25 mouse cellular contexts compared by ENCODE assay signal in genomic region chr4:107387465-107387864, GRCm38 (mm10). TPM values are rescaled to one million over a fixed set of nuclear protein-coding genes. Genes with fewer than 3 reads are reported as not detected.
A peak's percentile ranks its signal among the peaks of the same experiment; 100 is the strongest.
DNase-seq lines count a peak whose midpoint lies in the region; ATAC-seq lines count a peak whose summit lies in the region.
"Had no signal": no experiment of that assay in that cellular context is flagged by ENCODE, and none has a peak within 500 bp of the region (broad histone marks: within the 10 kb centered on the region; RNA-seq: fewer than 3 reads in every experiment).

No protein-coding gene starts in this region.

- no peaks in the 10 kb centered on the region for H3K9me3 ChIP-seq in hindbrain, embryonic 16.5 days (ENCODE audit: control insufficient read depth, low read length)
- no peaks in the 10 kb centered on the region for H3K9me3 ChIP-seq in hindbrain, embryonic 11.5 days (ENCODE audit: control insufficient read depth, low read length)
- H3K9me3 ChIP-seq in forebrain, embryonic 16.5 days (ENCODE audit: control insufficient read depth, low read length): no peaks in the 10 kb centered on the region
- H3K9me3 ChIP-seq: embryonic facial prominence, embryonic 10.5 days; embryonic facial prominence, embryonic 15.5 days; G1E; hindbrain, embryonic 13.5 days; neural tube, embryonic 12.5 days had no signal

- intact Hi-C loops in left cerebral cortex, postnatal 4 days (cut with DNase I): loop anchor here (10.0 kb wide), 1 partner anchor 267 kb away; no protein-coding TSS in a partner anchor

- no peaks in the 10 kb centered on the region for H3K27me3 ChIP-seq in hindbrain, embryonic 16.5 days (replicated peaks; ENCODE audit: control insufficient read depth, insufficient read depth, low read length)
- no peaks in the 10 kb centered on the region for H3K27me3 ChIP-seq in hindbrain, embryonic 11.5 days (ENCODE audit: control insufficient read depth, insufficient read depth, low read length)
- no peaks in the 10 kb centered on the region for H3K27me3 ChIP-seq in forebrain, embryonic 16.5 days (replicated peaks; ENCODE audit: control insufficient read depth, insufficient read depth, low read length)
- H3K27me3 ChIP-seq: embryonic facial prominence, embryonic 15.5 days; hindbrain, embryonic 13.5 days; neural tube, embryonic 12.5 days had no signal

- no peak overlapping the region for H3K4me3 ChIP-seq in hindbrain, embryonic 16.5 days (ENCODE audit: low read length)
- H3K4me3 ChIP-seq in hindbrain, embryonic 11.5 days (ENCODE audit: low read depth, low read length): no peak overlapping the region
- no peak overlapping the region for H3K4me3 ChIP-seq in forebrain, embryonic 16.5 days (replicated peaks; ENCODE audit: low read length)
- H3K4me3 ChIP-seq: embryonic facial prominence, embryonic 10.5 days; embryonic facial prominence, embryonic 15.5 days; hindbrain, embryonic 13.5 days; myocyte; neural tube, embryonic 12.5 days had no signal

- 72% methylated on average over 8 of the region's 8 CpGs for WGBS in hindbrain, embryonic 16.5 days
- WGBS in hindbrain, embryonic 11.5 days: 94% methylated on average over 8 of the region's 8 CpGs
- WGBS in forebrain, embryonic 16.5 days: 63% methylated on average over 8 of the region's 8 CpGs

- ATAC-seq in hindbrain, embryonic 16.5 days: peak; percentile 42; the same call in 1 of the 2 replicates
- ATAC-seq in hindbrain, embryonic 11.5 days (ENCODE audit: low FRiP score): no peak
- ATAC-seq in forebrain, embryonic 16.5 days: peak; percentile 59
- ATAC-seq: midbrain, embryonic 16.5 days had no signal

- H3K4me1 ChIP-seq in hindbrain, embryonic 16.5 days (ENCODE audit: control insufficient read depth, insufficient read depth, low read depth, low read length): no peaks in the 10 kb centered on the region; the same call in 1 of the 2 replicates
- no peaks in the 10 kb centered on the region for H3K4me1 ChIP-seq in hindbrain, embryonic 11.5 days (replicated peaks; ENCODE audit: control insufficient read depth, insufficient read depth, low read length)
- 0 out of 2 replicates have a peak, but pooled peaks cover 5% of the 10 kb centered on the region for H3K4me1 ChIP-seq in forebrain, embryonic 16.5 days (replicated peaks; ENCODE audit: control insufficient read depth, insufficient read depth, low read length)
- H3K4me1 ChIP-seq: embryonic facial prominence, embryonic 10.5 days; embryonic facial prominence, embryonic 15.5 days; hindbrain, embryonic 13.5 days; neural tube, embryonic 12.5 days had no signal

- no peak overlapping the region; the same call in 1 of the 2 replicates for H3K9ac ChIP-seq in hindbrain, embryonic 16.5 days (ENCODE audit: low read depth, low read length)
- no peak overlapping the region for H3K9ac ChIP-seq in hindbrain, embryonic 11.5 days (ENCODE audit: low read depth, low read length)
- no peak overlapping the region for H3K9ac ChIP-seq in forebrain, embryonic 16.5 days (replicated peaks; ENCODE audit: low read depth, low read length)
- H3K9ac ChIP-seq: embryonic facial prominence, embryonic 15.5 days; hindbrain, embryonic 13.5 days; liver, embryonic 14.5 days; neural tube, embryonic 12.5 days had no signal

- peak overlapping the region; percentile 39; the same call in 1 of the 2 replicates for H3K27ac ChIP-seq in hindbrain, embryonic 16.5 days (ENCODE audit: low read depth, low read length)
- H3K27ac ChIP-seq in hindbrain, embryonic 11.5 days (ENCODE audit: low read depth, low read length): no peak overlapping the region
- H3K27ac ChIP-seq in forebrain, embryonic 16.5 days (ENCODE audit: low read length): peak overlapping the region; percentile 58; the same call in 1 of the 2 replicates
- H3K27ac ChIP-seq: embryonic facial prominence, embryonic 10.5 days; embryonic facial prominence, embryonic 15.5 days; hindbrain, embryonic 13.5 days; liver, embryonic 14.5 days; macrophage; neural tube, embryonic 12.5 days had no signal

- peak; percentile 34 to 45 for DNase-seq in cerebellum, postnatal 10 days
- no peak for DNase-seq in cerebellum, adult 8-10 months
- no peak for DNase-seq in hindbrain, embryonic 11.5 days (ENCODE audit: low spot score)
- DNase-seq in left cerebral cortex, postnatal 4 days: peak; percentile 7
- DNase-seq in left cerebral cortex, adult 11 months (ENCODE audit: low spot score): no peak
- no peak for DNase-seq in heart, adult 18-20 months
- DNase-seq: adrenal gland, adult 8-10 months; cerebellum, adult 11 months; kidney, postnatal 4 days; lung, adult 2 months; thymus, adult 2 months; thymus, postnatal 36 days had no signal

- no peak overlapping the region for H3K4me2 ChIP-seq in hindbrain, embryonic 16.5 days (ENCODE audit: low read length)
- H3K4me2 ChIP-seq in hindbrain, embryonic 11.5 days (replicated peaks; ENCODE audit: low read depth, low read length): no peak overlapping the region
- no peak overlapping the region for H3K4me2 ChIP-seq in forebrain, embryonic 16.5 days (ENCODE audit: low read length)
- H3K4me2 ChIP-seq: embryonic facial prominence, embryonic 15.5 days; heart, embryonic 11.5 days; hindbrain, embryonic 13.5 days; neural tube, embryonic 12.5 days had no signal

- peaks cover 8% of the 10 kb centered on the region for H3K36me3 ChIP-seq in hindbrain, embryonic 16.5 days (ENCODE audit: control insufficient read depth, insufficient read depth, low read length)
- H3K36me3 ChIP-seq in hindbrain, embryonic 11.5 days (ENCODE audit: control insufficient read depth, insufficient read depth, low read length): 0 out of 2 replicates have a peak, but pooled peaks cover 3% of the 10 kb centered on the region
- peaks cover 10% of the 10 kb centered on the region for H3K36me3 ChIP-seq in forebrain, embryonic 16.5 days (ENCODE audit: control insufficient read depth, insufficient read depth)

RNA-seq across cellular contexts. Expression of gene Ndc1, which starts 19.9 kb away (rescaled TPM):
- polyA plus RNA-seq in hindbrain, embryonic 16.5 days (2015; fragmentation: Nextera tagmentation; extraction: Ambion mirVana): 18.2 and 21.1 TPM in 2 replicates
- 34.2 and 42.8 TPM in 2 replicates for polyA plus RNA-seq in hindbrain, embryonic 11.5 days (2014; fragmentation: Nextera tagmentation; extraction: Ambion mirVana)
- total RNA-seq in left cerebral cortex, postnatal 4 days (2021): 10 to 100 TPM; 17.8 to 18.0 TPM
- polyA plus RNA-seq in forebrain, embryonic 16.5 days (2015; fragmentation: Nextera tagmentation; extraction: Ambion mirVana): 19.9 and 21.9 TPM in 2 replicates
- total RNA-seq in heart, adult 18-20 months (2021): 10 to 100 TPM; 10.5 to 12.6 TPM

RNA-seq across cellular contexts. Expression of gene Glis1, which starts 46.9 kb away (rescaled TPM):
- 1.3 and 2.4 TPM in 2 replicates for polyA plus RNA-seq in hindbrain, embryonic 16.5 days (2015; fragmentation: Nextera tagmentation; extraction: Ambion mirVana)
- 4.0 and 6.3 TPM in 2 replicates for polyA plus RNA-seq in hindbrain, embryonic 11.5 days (2014; fragmentation: Nextera tagmentation; extraction: Ambion mirVana)
- 1 to 10 TPM; 1.9 to 3.6 TPM for total RNA-seq in left cerebral cortex, postnatal 4 days (2021)
- polyA plus RNA-seq in forebrain, embryonic 16.5 days (2015; fragmentation: Nextera tagmentation; extraction: Ambion mirVana): 1.1 TPM in 2 replicates
- under 1 TPM; 0.15 to 0.25 TPM for total RNA-seq in heart, adult 18-20 months (2021)
- total RNA-seq: gastrocnemius, postnatal 25 days had no signal
- polyA plus RNA-seq: macrophage had no signal

Comparison
In these comparisons a context has a peak if more than half of its experiments do, and no peak if none do; other contexts are left out.
1. DNase-seq: peak in cerebellum, postnatal 10 days (2 of 2) and left cerebral cortex, postnatal 4 days (single experiment); none in cerebellum, adult 8-10 months (single experiment), hindbrain, embryonic 11.5 days (single experiment), left cerebral cortex, adult 11 months (single experiment) and heart, adult 18-20 months (0 of 2).